Mouse (Mus musculus) megakaryocyte, embryonic 14.5 days (primary cell): ENCODE data around the gene Tgfb2. TPM values are rescaled to one million over a fixed set of nuclear protein-coding genes. Genes with fewer than 3 reads are reported as not detected.

Experiments used
- H3K27me3 ChIP-seq: replicated peaks from 2 replicates; pipeline ENCODE3; 2012; ENCODE audit warnings: inconsistent platforms
- H3K36me3 ChIP-seq: replicated peaks from 2 replicates; pipeline ENCODE3; 2012; ENCODE audit warnings: low read length, inconsistent platforms, mixed read lengths
- H3K4me1 ChIP-seq: 2 replicates; pipeline ENCODE4 v1.6.1; 2012; ENCODE audit warnings: inconsistent platforms
- H3K4me3 ChIP-seq: replicated peaks from 2 replicates; pipeline ENCODE3; 2012; ENCODE audit warnings: moderate library complexity, mild to moderate bottlenecking, inconsistent platforms
- H3K9me3 ChIP-seq: 2 replicates; pipeline ENCODE4 v1.6.1; 2012; ENCODE audit warnings: inconsistent platforms
- FLI1 ChIP-seq: IDR thresholded peaks from 2 replicates; pipeline ENCODE4 v1.6.1; 2012; ENCODE audit warnings: low read length, inconsistent platforms, mixed read lengths
- GATA1 ChIP-seq: IDR thresholded peaks from 3 replicates; pipeline ENCODE4 v1.6.1; 2012; ENCODE audit warnings: mixed read lengths, low read length, inconsistent platforms, borderline replicate concordance
- polyA plus RNA-seq: library from polyadenylated mRNA; stranded (reverse); fragments of >175 nt; gene quantifications from 2 replicates; pipeline ENCODE4 v1.2.3, GENCODE M21; 2012; ENCODE audit warnings: low replicate concordance; ENCODE audit not compliant: insufficient read depth

Tgfb2 gene
- not detected in 2 replicates for polyA plus RNA-seq

DNA sequence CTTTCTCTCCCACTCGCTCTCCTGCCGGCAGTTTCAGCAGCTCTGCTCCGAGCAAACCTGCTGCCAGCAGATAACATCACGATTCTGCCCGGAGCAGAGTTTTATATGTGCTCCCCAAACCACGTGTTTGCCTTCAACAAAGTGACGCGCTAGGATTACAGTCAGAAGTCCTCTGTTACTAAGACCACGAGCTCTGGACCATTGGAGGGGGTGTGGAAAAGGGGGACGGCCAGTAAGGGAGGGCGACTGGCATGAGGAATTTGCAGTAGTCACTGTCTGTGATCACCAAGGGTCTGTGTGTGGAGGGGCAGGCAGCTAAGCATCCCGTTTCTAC, at the start of gene Tgfb2:
TSS of gene Tgfb2 (minus strand) at position 75 of the 334 bp plus-strand sequence.
- H3K27me3 ChIP-seq = peaks cover 61% of the 10 kb centered on the region
- H3K36me3 ChIP-seq = no peaks in the 10 kb centered on the region
- TF ChIP-seq FLI1 (no peak), GATA1 (no peak)
- H3K4me1 ChIP-seq = peaks cover 25% of the 10 kb centered on the region
- H3K9me3 ChIP-seq = no peaks in the 10 kb centered on the region
- peak within 1 kb of the TSS; percentile 91 for H3K4me3 ChIP-seq

DNA sequence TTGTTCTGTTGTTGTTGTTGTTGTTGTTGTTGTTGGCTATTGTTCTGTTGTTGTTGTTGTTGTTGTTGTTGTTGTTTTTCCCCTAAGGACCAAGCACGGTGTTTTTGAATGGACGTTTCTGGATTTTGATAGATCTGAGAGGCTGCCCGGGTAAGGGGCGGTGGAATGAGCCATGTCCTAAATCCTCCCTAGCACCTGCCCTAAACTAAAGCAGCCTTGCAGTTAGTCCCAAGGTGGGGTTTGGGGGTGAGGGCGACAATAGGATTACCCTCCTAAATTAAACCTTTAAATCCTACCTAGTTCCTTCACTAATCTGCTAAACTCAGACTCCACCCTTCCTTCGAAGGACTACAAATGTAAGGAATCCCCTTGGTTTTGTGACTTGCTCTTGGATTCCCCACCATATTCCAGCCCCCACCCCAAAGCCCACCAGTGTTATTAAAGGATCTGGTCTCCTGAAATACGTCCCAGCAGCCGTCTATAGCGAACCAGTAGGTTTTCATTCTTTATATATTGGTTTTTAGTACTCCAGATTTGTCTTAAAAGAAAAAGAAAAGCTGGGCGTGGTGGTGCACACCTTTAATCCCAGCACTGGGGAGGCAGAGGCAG, 44.0 kb upstream of the Tgfb2 start:
- H3K9me3 ChIP-seq = no peaks in the 10 kb centered on the region
- no peaks in the 10 kb centered on the region for H3K27me3 ChIP-seq
- peak overlapping the region; percentile 93 for H3K4me3 ChIP-seq
- H3K36me3 ChIP-seq = no peaks in the 10 kb centered on the region
- peaks cover 32% of the 10 kb centered on the region for H3K4me1 ChIP-seq
- TF ChIP-seq GATA1 = no peak
- TF ChIP-seq FLI1 = no peak

DNA sequence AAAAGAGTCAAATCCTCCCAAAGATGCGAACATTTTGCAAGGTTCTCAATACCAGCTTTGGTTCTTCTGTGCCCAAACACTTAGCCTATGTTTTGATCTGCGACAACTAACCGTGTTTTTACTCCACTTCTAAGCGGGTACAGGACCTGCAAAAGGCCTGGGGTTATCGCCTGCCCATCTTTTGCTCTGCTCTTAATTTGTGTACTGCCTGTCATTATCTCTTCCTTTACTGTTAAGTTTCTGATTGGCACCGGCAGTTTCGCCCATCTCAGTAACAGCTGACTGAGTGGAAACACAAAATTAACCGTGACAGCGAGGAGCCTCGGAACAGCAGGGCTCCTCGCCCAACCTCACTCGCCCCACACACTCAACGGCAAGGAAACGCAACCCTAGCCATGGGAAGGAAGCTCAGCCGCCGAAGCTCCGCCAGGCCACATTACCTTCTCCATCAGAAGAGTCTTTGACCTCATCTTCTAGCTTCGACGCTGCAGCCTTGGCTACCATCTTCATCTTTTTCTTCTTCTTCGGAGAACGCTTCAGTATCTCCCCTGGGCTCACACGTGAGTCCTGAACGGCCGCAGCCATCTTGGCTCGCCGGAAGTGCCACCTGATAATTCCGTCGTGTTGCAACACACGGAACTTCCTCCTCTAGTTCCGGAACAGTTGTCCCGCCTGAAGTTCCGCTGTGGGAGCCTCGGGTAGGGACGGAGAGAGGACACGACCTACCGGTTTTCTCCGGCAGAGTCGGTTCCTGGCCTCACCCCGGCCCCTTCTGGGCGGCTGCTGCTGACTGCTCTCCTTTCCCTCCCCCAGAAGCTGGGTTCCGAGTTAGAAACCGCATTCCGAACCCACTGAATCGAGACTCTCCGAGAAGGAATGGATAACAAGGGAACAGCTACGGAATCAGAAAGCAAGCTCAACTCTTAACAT, 43.2 kb upstream of the Tgfb2 start, which contains the start of gene Rrp15:
TSS of gene Rrp15 (minus strand) at position 635 of the 930 bp plus-strand sequence.
- Histone ChIP-seq H3K36me3 (no peaks in the 10 kb centered on the region), H3K27me3 (no peaks in the 10 kb centered on the region), H3K4me3 (peak within 1 kb of the TSS; percentile 93), H3K4me1 (peaks cover 32% of the 10 kb centered on the region), H3K9me3 (no peaks in the 10 kb centered on the region)
- TF ChIP-seq FLI1 (peak; percentile 55; the same call in 1 of the 2 replicates), GATA1 (no peak; the same call in 2 of the 3 replicates)

DNA sequence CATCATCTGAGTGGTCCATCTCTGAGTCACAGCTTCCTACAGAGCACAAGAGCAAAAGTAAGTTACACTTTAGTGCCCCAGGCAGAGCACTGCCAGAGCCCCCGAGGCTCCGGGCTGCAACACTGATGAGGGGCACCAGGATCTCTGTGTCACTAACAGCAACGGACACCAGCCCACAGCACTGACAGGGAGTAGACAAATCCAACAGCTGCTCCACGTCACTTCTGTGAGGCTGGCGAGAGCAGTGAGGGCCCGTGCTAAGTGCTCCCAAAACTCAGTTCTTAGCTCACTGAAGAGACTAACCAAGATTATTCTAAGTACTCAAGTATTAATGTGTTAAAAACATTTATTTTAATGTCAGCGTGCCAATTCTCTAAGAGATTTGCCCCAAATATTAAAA, 34.0 kb upstream of the Tgfb2 start:
- H3K27me3 ChIP-seq = no peaks in the 10 kb centered on the region
- peaks cover 48% of the 10 kb centered on the region for H3K36me3 ChIP-seq
- H3K4me1 ChIP-seq = peaks cover 17% of the 10 kb centered on the region
- no peaks in the 10 kb centered on the region for H3K9me3 ChIP-seq
- H3K4me3 ChIP-seq = no peak overlapping the region
- TF ChIP-seq GATA1 = no peak
- no peak for TF ChIP-seq FLI1

DNA sequence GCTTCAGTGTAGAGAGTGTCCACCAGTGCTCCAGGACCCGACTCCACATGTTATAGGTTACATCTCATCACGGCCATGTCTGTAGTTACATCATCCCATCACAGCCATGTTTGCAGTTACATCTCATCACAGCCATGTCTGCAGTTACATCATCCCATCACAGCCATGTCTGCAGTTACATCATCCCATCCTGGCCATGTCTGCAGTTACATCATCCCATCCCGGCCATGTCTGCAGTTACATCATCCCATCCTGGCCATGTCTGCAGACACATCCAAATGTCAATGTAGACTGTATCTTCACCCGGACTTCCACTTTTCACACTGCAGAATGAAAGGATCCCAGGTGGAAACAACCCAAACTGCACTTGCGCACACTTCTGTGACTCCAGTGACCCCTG, 29.7 kb upstream of the Tgfb2 start:
- H3K4me1 ChIP-seq = no peaks in the 10 kb centered on the region
- H3K9me3 ChIP-seq = no peaks in the 10 kb centered on the region
- no peak for TF ChIP-seq GATA1
- no peak for TF ChIP-seq FLI1
- H3K36me3 ChIP-seq = peaks cover 48% of the 10 kb centered on the region
- H3K4me3 ChIP-seq = peak overlapping the region; percentile 21
- H3K27me3 ChIP-seq = no peaks in the 10 kb centered on the region

DNA sequence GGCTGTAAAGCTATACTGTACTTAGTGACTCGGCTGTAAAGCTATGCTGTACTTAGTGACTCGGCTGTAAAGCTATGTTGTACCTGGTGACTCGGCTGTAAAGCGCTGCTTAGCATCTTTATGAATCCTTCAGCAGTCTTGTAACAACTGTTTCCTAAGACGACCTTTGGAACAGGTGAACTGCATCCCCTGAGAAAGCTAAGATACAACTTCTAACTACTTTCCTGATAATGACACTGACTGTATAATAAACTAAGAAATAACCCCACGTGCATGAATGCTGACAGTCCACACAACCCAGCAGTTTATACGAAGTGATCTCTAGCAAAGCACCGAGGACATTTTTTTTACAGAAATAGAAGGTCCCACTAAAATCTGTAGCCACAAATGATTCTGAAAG, 27.3 kb upstream of the Tgfb2 start:
- Histone ChIP-seq H3K4me3 (no peak overlapping the region), H3K27me3 (no peaks in the 10 kb centered on the region), H3K9me3 (no peaks in the 10 kb centered on the region), H3K4me1 (no peaks in the 10 kb centered on the region), H3K36me3 (peaks cover 31% of the 10 kb centered on the region)
- TF ChIP-seq FLI1 = no peak
- no peak for TF ChIP-seq GATA1

DNA sequence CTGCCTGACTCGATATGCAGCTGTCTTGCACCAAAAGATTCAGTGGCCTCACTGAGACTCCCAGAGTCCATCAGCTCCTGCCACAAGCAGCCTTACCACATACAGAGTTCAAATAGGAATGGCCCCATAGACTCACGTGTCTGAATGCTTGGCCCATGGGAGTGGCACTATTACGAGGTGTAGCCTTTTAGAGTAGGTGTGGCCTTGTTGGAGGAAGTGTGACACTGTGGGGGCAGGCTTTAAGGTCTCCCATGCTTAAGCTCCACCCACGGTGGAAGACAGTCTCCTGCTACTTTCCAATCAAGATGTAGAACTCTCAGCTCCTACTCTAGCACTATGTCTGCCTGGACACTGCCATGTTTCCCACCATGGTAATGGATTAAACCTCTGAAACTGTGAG, 23.0 kb upstream of the Tgfb2 start:
- Histone ChIP-seq H3K9me3 (no peaks in the 10 kb centered on the region), H3K4me1 (no peaks in the 10 kb centered on the region; the same call in 1 of the 2 replicates), H3K27me3 (no peaks in the 10 kb centered on the region), H3K36me3 (peaks cover 16% of the 10 kb centered on the region), H3K4me3 (no peak overlapping the region)
- no peak for TF ChIP-seq FLI1
- no peak for TF ChIP-seq GATA1

DNA sequence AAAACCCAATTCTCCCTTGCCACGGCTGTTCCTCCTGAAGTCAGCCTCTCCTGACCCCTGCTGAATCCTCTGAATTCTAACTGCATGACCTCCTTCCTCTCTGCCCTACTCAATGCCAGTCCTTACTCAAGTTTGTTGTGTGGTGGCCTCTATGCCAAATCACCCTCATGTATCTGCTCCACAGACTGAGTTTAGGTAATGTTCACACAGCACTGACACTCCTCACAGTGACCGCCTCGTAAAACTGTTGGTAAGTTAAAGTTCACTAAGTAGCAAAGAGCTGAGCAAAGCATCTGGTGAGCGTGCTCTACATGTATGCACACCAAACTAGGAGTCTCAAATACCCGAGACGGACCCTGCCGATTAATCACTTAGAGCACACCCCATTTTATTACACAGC, 20.3 kb upstream of the Tgfb2 start:
- Histone ChIP-seq H3K4me3 (no peak overlapping the region), H3K36me3 (peaks cover 20% of the 10 kb centered on the region), H3K9me3 (no peaks in the 10 kb centered on the region), H3K27me3 (no peaks in the 10 kb centered on the region), H3K4me1 (peaks cover 4% of the 10 kb centered on the region)
- no peak for TF ChIP-seq GATA1
- no peak for TF ChIP-seq FLI1

DNA sequence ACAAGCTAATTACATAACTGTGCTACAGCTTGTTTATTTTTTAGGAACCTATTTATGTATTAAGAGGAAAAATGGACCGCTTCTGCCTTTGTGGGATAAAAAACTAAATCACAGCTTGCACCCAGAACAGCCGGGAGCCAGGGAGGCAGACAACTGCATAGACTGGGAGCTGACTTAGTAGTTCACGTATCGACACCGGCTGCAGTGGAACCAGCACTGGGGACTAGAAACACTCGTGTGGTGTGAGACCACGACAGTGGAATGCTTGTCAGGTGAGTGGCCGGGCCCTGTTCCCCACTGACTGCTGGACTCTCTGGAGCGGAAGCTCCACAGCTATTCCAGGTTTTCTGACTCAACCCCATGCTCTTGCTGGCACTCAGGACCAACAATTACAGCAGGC, 16.5 kb upstream of the Tgfb2 start:
- no peaks in the 10 kb centered on the region for H3K27me3 ChIP-seq
- H3K9me3 ChIP-seq = no peaks in the 10 kb centered on the region
- no peak overlapping the region for H3K4me3 ChIP-seq
- TF ChIP-seq FLI1 = no peak
- TF ChIP-seq GATA1 = no peak
- peaks cover 53% of the 10 kb centered on the region for H3K36me3 ChIP-seq
- H3K4me1 ChIP-seq = peaks cover 4% of the 10 kb centered on the region

DNA sequence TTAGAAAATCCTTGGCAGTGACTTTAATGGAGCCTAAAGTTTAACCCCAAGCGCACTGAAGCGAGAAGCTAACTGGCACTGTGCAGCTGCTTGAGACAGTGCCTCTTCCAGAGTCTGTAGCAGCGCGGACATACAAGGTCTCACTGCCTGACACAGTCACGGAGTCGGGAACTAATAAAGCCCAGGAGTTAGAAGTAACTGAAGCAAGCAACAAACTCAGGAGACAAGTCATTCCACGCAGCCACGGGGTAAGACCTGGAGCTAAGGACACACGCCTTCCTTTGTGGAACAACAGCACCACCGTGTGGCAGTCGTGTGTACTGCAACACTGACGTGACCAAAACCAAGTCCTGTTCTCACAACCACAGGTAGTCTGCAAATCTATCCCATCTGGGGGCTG, 16.1 kb upstream of the Tgfb2 start:
- Histone ChIP-seq H3K9me3 (no peaks in the 10 kb centered on the region), H3K4me3 (peak overlapping the region; percentile 15), H3K27me3 (no peaks in the 10 kb centered on the region), H3K4me1 (peaks cover 4% of the 10 kb centered on the region), H3K36me3 (peaks cover 58% of the 10 kb centered on the region)
- no peak for TF ChIP-seq GATA1
- TF ChIP-seq FLI1 = no peak
